9 mouse cellular contexts compared by ENCODE assay signal in genomic region chr1:139209796-139210195, GRCm38 (mm10).
DNase-seq lines count a peak whose midpoint lies in the region; ATAC-seq and TF ChIP-seq lines count a peak whose summit lies in the region.
"Had no signal": no experiment of that assay in that cellular context is flagged by ENCODE, and none has a peak within 500 bp of the region (broad histone marks: within the 10 kb centered on the region; RNA-seq: fewer than 3 reads in every experiment).

No protein-coding gene starts in this region.

- no peaks in the 10 kb centered on the region for H3K9me3 ChIP-seq in kidney, postnatal 0 days (replicated peaks; ENCODE audit: low read length)
- no peaks in the 10 kb centered on the region for H3K9me3 ChIP-seq in neural tube, embryonic 12.5 days
- H3K9me3 ChIP-seq: megakaryocyte, embryonic 14.5 days had no signal

- no peak overlapping the region for H3K4me3 ChIP-seq in kidney, postnatal 0 days (replicated peaks; ENCODE audit: low read depth, low read length)
- H3K4me3 ChIP-seq in kidney, adult 2 months (ENCODE audit: insufficient read depth, low read depth, low read length): no peak overlapping the region
- H3K4me3 ChIP-seq in neural tube, embryonic 12.5 days: no peak overlapping the region
- H3K4me3 ChIP-seq: megakaryocyte, embryonic 14.5 days had no signal

- 19% methylated on average over 7 of the region's 7 CpGs for WGBS in kidney, postnatal 0 days
- WGBS in kidney, adult 2 months: 22% methylated on average over 7 of the region's 7 CpGs
- 21% methylated on average over 7 of the region's 7 CpGs for WGBS in neural tube, embryonic 12.5 days

- no peak overlapping the region for H3K9ac ChIP-seq in kidney, postnatal 0 days (ENCODE audit: low read depth, low read length)
- H3K9ac ChIP-seq in neural tube, embryonic 12.5 days: no peak overlapping the region

- H3K27me3 ChIP-seq in kidney, postnatal 0 days (ENCODE audit: insufficient read depth, low read length): no peaks in the 10 kb centered on the region
- H3K27me3 ChIP-seq in kidney, adult 2 months (replicated peaks; ENCODE audit: control insufficient read depth, insufficient read depth, low read length): no peaks in the 10 kb centered on the region
- no peaks in the 10 kb centered on the region for H3K27me3 ChIP-seq in neural tube, embryonic 12.5 days (replicated peaks)

- no peak overlapping the region for H3K27ac ChIP-seq in kidney, postnatal 0 days
- H3K27ac ChIP-seq in kidney, adult 2 months (ENCODE audit: insufficient read depth, low read depth, low read length): no peak overlapping the region
- H3K27ac ChIP-seq in neural tube, embryonic 12.5 days: no peak overlapping the region

- no peaks in the 10 kb centered on the region for H3K36me3 ChIP-seq in kidney, postnatal 0 days (ENCODE audit: insufficient read depth, low read length)
- H3K36me3 ChIP-seq in kidney, adult 2 months (ENCODE audit: control insufficient read depth, insufficient read depth, low read length): no peaks in the 10 kb centered on the region
- H3K36me3 ChIP-seq in neural tube, embryonic 12.5 days: no peaks in the 10 kb centered on the region

- TF ChIP-seq CTCF in kidney, postnatal 0 days (IDR thresholded peaks at IDR 0.05; ENCODE audit: low read depth): no peak
- no peak for TF ChIP-seq CTCF in kidney, adult 2 months (conservative IDR thresholded peaks at IDR 0.05; ENCODE audit: insufficient read depth, insufficient read length, low read depth, low read length)

- H3K4me2 ChIP-seq in kidney, postnatal 0 days (ENCODE audit: low read length): no peak overlapping the region
- H3K4me2 ChIP-seq in neural tube, embryonic 12.5 days (replicated peaks): peak overlapping the region; percentile 27; the same call in 1 of the 2 replicates

- no peaks in the 10 kb centered on the region for H3K4me1 ChIP-seq in kidney, postnatal 0 days (replicated peaks; ENCODE audit: insufficient read depth, low read length)
- H3K4me1 ChIP-seq in kidney, adult 2 months (ENCODE audit: control insufficient read depth, insufficient read depth, low read length): no peaks in the 10 kb centered on the region
- peaks cover 13% of the 10 kb centered on the region; the same call in 1 of the 2 replicates for H3K4me1 ChIP-seq in neural tube, embryonic 12.5 days

- TF ChIP-seq POLR2A in kidney, adult 2 months (IDR thresholded peaks at IDR 0.05; ENCODE audit: low read depth, low read length): no peak

- ATAC-seq in kidney, postnatal 0 days (replicated peaks; ENCODE audit: low FRiP score, low read depth): no peak
- ATAC-seq in neural tube, embryonic 12.5 days (ENCODE audit: low FRiP score, low read depth): peak; percentile 52
- no peak for ATAC-seq in megakaryocyte, adult 5-6 weeks (ENCODE audit: poor library complexity, severe bottlenecking)

- peak; percentile 34 for DNase-seq in kidney, postnatal 0 days (ENCODE audit: low spot score)
- DNase-seq in kidney, adult 2 months: no peak
- DNase-seq in brain, embryonic 18.5 days (ENCODE audit: low read depth, low spot score): peak; percentile 30
- peak; percentile 11 to 32 for DNase-seq in layer of hippocampus, adult 8-10 months (ENCODE audit: low spot score in 2 of 2)
- DNase-seq in urinary bladder, postnatal 25 days (ENCODE audit: low spot score): no peak
- DNase-seq in gastrocnemius, postnatal 10 days: no peak

Comparison
In these comparisons a context has a peak if more than half of its experiments do, and no peak if none do; other contexts are left out.
1. DNase-seq: peak in kidney, postnatal 0 days (single experiment), brain, embryonic 18.5 days (single experiment) and layer of hippocampus, adult 8-10 months (2 of 2); none in kidney, adult 2 months (single experiment), urinary bladder, postnatal 25 days (single experiment) and gastrocnemius, postnatal 10 days (single experiment).